Mouse (Mus musculus) sigmoid colon, adult 10 weeks (tissue): ENCODE measurements around the gene Tnnc2. TPM values are rescaled to one million over a fixed set of nuclear protein-coding genes. Genes with fewer than 3 reads are reported as not detected.

Experiments used
- polyA plus RNA-seq: library from polyadenylated mRNA; stranded (reverse); fragments of 350-450 nt; fragmentation: Illumina TruSeq; extraction: RNeasy Lipid Tissue Mini Kit (QIAGEN cat#74804); gene quantifications from one replicate; pipeline ENCODE4 v1.2.3, GENCODE M21; 2014; ENCODE audit warnings: low read depth, low replicate concordance

The Tnnc2 gene
- not detected for polyA plus RNA-seq

DNA sequence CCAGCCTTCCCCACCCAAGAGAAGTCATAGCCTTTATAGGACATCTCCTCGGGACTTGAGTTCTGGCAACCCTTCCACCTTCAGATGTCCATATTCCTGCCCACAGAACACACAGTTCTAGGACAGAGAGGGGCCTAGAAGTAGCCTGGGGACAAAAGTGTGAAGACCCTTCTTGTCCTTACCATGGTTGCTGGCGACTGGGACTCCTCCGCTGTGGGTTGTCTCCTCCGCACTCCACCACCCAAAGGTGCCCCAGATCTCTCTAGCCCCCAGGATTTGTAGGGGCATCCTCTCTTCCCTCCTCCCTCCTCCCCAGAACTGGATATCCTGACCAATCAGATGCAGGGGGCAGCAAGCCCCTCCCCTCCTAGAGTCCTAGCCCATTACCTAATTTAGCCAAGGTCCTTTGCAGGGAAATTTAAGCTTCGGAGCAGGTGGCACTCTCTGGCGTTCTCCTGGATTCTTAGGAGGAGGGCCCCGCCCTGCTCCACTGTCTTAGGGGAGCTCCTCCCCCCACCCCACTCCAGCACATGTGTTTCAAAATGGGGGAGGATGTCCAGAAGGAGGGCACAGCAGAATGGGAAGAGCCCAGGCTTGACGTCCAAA, at the start of gene Tnnc2:
TSS of gene Tnnc2 (minus strand) at position 487 of the 606 bp plus-strand sequence.

GRCm38 (mm10) chr2:164828437-164828836, 48.7 kb upstream of the Tnnc2 start, which contains the start of gene Spata25:
Gene Spata25, minus strand, starts transcription at chr2:164828537.

DNA sequence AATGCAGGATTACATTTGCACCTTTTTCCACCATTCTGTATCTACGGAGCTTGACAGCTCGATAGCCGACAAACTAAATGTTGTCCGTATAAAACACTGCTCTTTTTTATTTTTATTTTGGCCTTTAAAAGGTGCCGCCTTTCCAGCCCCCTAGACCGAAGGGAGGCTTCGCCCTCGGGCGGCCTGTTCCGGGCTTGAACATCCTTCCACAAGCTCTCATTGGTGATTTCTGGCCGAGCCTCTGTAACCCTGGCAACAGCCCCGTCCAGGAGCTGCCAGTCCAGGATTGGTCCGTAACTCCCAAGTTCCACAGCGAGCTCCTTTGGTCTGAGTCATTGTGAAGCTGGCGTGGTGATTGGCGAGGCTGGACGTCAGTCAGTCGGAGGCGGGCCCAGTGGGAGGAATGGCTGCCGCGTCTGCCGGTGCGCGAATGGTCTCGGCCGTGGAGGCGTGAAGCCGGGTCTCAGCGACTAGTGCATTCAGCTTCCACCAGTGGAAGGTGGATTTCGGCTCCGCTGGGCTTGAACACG, 42.9 kb upstream of the Tnnc2 start, which contains the start of gene Zswim1:
TSS of gene Zswim1 (plus strand) at position 51 of the 530 bp plus-strand sequence.

DNA sequence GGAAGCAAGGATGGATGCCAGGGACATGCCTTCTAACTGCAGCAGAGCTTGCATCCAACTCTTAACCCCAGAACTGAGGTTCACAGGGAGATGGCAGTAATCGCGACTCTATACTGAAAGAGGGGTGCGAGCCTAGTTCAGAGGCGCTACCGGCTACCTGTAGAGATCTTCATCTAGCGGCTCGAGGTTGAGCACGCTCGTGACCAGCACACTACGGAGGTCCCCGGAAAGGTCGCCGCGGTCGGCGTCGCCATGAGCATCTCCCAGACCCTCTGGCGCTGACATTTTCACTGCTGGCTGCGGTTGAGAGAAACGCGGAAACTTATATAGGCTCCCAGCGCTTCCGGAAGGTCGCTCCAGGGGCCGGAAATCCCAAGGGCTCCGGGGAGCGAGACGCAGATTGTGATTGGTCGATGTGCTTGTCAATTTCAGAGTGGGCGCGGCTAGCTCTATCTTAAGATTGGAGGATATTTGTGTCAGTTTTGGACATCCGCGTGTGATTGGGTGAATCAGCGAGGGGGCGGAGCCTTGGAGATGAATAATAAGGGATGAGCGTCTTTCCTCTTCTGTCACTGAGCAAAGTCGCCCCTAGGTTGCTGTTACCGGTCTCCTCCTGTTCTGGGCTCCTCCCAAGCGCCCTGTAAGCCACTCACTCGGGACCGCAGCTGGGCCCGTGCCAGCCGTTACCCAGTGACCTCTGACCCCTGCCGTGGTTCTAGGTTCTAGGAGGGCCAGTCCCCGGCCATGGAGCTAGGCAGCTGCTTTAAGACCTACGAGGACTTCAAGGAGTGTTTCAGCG, 25.0 kb upstream of the Tnnc2 start, which contains the start of the genes Acot8 and Zswim3:
TSS of gene Acot8 (minus strand) at position 350 of the 799 bp plus-strand sequence.
TSS of gene Zswim3 (plus strand) at position 566 of the 799 bp plus-strand sequence.

DNA sequence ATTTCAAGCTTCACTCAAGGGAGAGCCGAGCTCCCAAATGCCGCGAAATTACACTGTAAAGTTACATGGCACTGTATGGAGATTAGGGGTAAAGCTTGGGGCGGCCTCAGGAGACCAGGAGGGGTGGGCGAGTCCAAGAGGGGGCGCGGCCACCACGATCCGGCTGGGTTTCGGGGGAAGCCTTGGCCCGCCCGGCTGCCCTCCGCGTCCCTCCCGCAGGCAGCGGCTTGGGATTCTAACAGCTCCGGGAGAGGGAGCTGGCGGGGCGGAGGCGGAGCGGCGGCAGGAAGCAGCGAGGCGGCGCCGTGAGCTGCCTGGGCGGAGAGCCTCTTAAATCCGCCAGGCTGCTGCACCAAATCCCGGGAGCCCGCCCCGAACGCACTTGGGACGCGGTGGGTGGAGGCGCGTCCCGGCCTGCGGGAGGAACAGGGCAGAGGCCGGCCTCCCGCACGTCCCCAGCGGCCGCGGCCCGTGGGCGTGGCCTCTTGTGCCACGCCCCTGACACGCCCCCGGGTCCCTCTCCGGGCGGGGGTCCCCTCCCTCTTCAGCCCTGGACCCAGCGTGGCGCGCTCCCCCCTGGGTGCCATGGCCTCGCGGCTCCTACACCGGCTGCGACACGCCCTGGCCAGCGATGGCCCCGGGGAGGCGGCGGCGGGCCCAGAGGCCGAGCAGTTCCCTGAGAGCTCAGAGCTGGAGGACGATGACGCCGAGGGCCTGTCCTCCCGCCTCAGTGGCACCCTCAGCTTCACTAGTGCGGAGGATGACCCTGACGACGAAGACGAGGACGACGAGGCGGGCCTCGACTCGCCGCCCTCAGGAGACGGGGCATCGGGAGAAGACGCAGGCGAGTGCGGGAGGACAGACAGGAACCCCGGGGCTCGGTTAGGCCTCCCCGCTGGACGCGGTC, 6.0 kb upstream of the Tnnc2 start, which contains the start of gene Snx21:
TSS of gene Snx21 (plus strand) at position 343 of the 907 bp plus-strand sequence.

GRCm38 (mm10) chr2:164769258-164770037, 10.3 kb downstream of the Tnnc2 start, which contains the start of gene Ube2c:
Gene Ube2c, plus strand, starts transcription at chr2:164769898.

DNA sequence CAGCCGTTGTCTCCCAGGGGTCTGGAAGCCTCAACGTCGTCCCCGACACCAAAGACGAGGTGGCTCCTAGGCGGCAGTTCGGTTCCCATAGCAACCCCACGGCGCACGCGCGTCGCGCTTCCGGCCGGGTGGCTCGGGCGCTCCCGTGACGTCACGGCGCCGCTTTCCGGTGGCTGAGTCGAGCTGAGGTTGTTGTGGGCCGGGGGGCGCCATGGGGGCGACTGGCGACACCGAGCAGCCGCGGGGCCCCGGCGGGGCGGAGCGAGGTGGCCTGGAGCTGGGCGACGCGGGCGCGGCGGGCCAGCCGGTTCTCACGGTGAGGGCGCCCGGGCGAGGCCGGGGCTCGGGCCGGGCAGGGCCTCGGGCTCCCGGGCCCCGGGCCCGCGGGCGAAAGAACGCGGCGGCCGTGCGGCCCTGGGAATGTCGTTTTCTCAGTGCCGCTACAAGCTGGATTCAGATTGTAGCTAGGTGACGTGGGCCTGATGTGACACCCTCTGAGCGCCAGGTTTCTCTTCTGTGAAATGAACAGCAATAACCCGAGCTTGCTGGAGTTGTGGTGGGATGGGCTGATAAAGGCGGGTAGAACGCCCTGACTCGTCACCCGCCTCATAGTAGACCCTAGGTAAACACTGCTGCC, 33.8 kb downstream of the Tnnc2 start, which contains the start of the genes Wfdc3 and Dnttip1:
TSS of gene Wfdc3 (minus strand) at position 89 of the 637 bp plus-strand sequence.
TSS of gene Dnttip1 (plus strand) at position 141 of the 637 bp plus-strand sequence.

Other genes with a start within 250 kb of the Tnnc2 start
- 30.2 TPM for gene Wfdc2, start 217.6 kb downstream of the Tnnc2 start, polyA plus RNA-seq
- gene Spint3, start 206.5 kb downstream of the Tnnc2 start, polyA plus RNA-seq: not detected
- gene Wfdc6a, start 194.5 kb downstream of the Tnnc2 start, polyA plus RNA-seq: not detected
- not detected for gene Eppin, start 186.4 kb downstream of the Tnnc2 start, polyA plus RNA-seq
- gene Wfdc6b, start 166.4 kb downstream of the Tnnc2 start, polyA plus RNA-seq: not detected
- gene Wfdc8, start 166.3 kb downstream of the Tnnc2 start, polyA plus RNA-seq: 0.50 TPM
- gene Wfdc16, start 141.2 kb downstream of the Tnnc2 start, polyA plus RNA-seq: not detected
- not detected for gene Wfdc10, start 123.9 kb downstream of the Tnnc2 start, polyA plus RNA-seq
- gene Wfdc9, start 123.4 kb downstream of the Tnnc2 start, polyA plus RNA-seq: not detected
- gene Wfdc11, start 105.9 kb downstream of the Tnnc2 start, polyA plus RNA-seq: not detected
- 0.57 TPM for gene Wfdc13, start 94.9 kb downstream of the Tnnc2 start, polyA plus RNA-seq
- not detected for gene Spint4, start 81.5 kb downstream of the Tnnc2 start, polyA plus RNA-seq
- gene Spint5, start 64.7 kb downstream of the Tnnc2 start, polyA plus RNA-seq: not detected
- gene Wfdc3, start 34.0 kb downstream of the Tnnc2 start, polyA plus RNA-seq: 0.82 TPM
- gene Dnttip1, start 34.0 kb downstream of the Tnnc2 start, polyA plus RNA-seq: 3.6 TPM
- 7.9 TPM for gene Ube2c, start 10.1 kb downstream of the Tnnc2 start, polyA plus RNA-seq
- gene Snx21, start 5.9 kb upstream of the Tnnc2 start, polyA plus RNA-seq: 3.5 TPM
- gene Acot8, start 24.9 kb upstream of the Tnnc2 start, polyA plus RNA-seq: 4.1 TPM
- gene Zswim3, start 25.1 kb upstream of the Tnnc2 start, polyA plus RNA-seq: 2.7 TPM
- gene Zswim1, start 42.7 kb upstream of the Tnnc2 start, polyA plus RNA-seq: 1.4 TPM
- gene Spata25, start 48.6 kb upstream of the Tnnc2 start, polyA plus RNA-seq: not detected
- 43.1 TPM for gene Ctsa, start 52.9 kb upstream of the Tnnc2 start, polyA plus RNA-seq
- gene Neurl2, start 53.5 kb upstream of the Tnnc2 start, polyA plus RNA-seq: not detected
- 1.9 TPM for gene Pltp, start 77.7 kb upstream of the Tnnc2 start, polyA plus RNA-seq
- gene Pcif1, start 99.3 kb upstream of the Tnnc2 start, polyA plus RNA-seq: 3.1 TPM
- gene Zfp335, start 131.8 kb upstream of the Tnnc2 start, polyA plus RNA-seq: 0.19 TPM
- 1.8 TPM for gene Mmp9, start 160.8 kb upstream of the Tnnc2 start, polyA plus RNA-seq
- 0.38 TPM for gene Slc12a5, start 180.8 kb upstream of the Tnnc2 start, polyA plus RNA-seq